Mouse (Mus musculus): ENCODE results near the gene Kif27. TPM values are rescaled to one million over a fixed set of nuclear protein-coding genes. Genes with fewer than 3 reads are reported as not detected.
"Not testable (repeated sequence)": the region's sequence is repeated elsewhere in the genome, so short reads cannot be mapped to it uniquely, and the experiment has no call there.

The Kif27 gene
- 0.18 and 0.21 TPM in 2 replicates for total RNA-seq (2012; rRNA removed)

DNA sequence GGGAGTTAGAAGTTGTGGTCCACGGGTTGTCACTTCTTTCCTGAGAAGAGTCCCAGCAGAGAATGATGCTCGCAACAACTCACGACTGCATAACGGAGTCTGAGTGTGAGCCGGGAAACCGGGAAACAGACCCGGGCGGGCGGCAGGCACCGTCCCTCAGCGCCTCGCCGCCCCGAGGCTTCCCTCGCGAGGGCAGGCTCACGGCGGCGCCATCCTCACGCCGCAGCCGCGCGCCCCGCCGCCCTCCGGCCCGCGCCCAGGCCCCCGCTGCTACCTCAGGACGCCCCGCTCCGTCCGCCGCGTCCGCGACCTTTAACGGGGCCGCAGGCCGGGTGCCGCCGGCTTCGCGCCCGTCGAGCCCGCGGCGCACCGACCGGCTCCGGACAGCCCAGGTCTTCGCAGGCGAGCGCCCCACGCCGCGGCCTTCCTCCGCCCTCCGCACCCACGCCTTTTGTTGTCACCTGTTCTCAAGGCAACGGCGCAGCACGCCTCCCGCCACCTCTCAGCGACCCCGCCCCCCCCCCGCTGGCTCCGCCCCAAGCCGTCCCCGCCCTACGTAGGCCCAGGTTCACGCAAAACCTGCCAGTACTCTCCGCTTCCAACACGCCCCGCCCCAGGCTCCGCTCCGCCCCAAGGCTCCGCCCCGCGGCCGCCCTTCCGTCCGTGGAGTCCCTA, at the start of gene Kif27:
TSS of gene Kif27 (minus strand) at position 494 of the 675 bp plus-strand sequence.
- in situ Hi-C loops (cut with MboI; ENCODE audit: low sequenced_read_pairs in 2 of 2, unreplicated experiment in 2 of 2), result no loop called here
- H3K9me3 ChIP-seq (ENCODE audit: control insufficient read depth, insufficient read depth, low read depth, low read length), result no peaks in the 10 kb centered on the region
- no peaks in the 10 kb centered on the region for H3K36me3 ChIP-seq (ENCODE audit: control insufficient read depth, insufficient read depth, low read length, poor library complexity, severe bottlenecking)
- TF ChIP-seq HCFC1 (IDR thresholded peaks at IDR 0.05; ENCODE audit: borderline replicate concordance, insufficient read depth, low read length) (peak; percentile 57; the same call in 1 of the 2 replicates), ZNF384 (IDR thresholded peaks at IDR 0.05; ENCODE audit: low read depth, low read length) (no peak)
- H3K4me3 ChIP-seq (ENCODE audit: insufficient read depth in 1 of 2, low read depth in 1 of 2, low read length in 2 of 2, poor library complexity in 1 of 2, severe bottlenecking in 1 of 2), result peak within 1 kb of the TSS; percentile 76 to 81
- DNase-seq (ENCODE audit: low read depth, low spot score), result peak; percentile 95
- no peak within 1 kb of the TSS for H3K27ac ChIP-seq (ENCODE audit: insufficient read depth, low read depth, low read length, poor library complexity, severe bottlenecking)
- H3K9ac ChIP-seq (ENCODE audit: insufficient read depth, low read depth, low read length, poor library complexity, severe bottlenecking), result peak within 1 kb of the TSS; percentile 70
- no peaks in the 10 kb centered on the region for H3K4me1 ChIP-seq (ENCODE audit: control insufficient read depth in 2 of 2, insufficient read depth in 2 of 2, low read length in 2 of 2, poor library complexity in 1 of 2)

DNA sequence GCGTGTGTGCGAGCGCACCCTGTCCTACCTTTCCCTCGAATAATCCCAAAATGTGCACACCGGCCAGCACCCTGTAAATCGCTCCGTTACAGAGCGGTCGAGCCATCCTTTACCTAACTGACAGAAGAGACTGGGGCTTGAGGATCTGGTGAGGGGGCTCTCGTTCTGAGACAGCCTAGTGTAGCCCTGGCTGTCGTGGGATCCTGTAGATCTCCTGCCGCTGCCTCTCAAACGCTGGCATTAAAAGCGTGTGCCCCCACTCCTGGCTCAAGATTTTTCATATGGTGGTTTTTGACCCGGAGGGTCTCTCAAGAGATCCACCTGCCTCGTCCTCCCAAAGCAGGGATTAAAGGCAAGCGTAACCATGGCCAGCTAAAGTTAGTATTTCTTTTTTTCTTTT, 44.3 kb upstream of the Kif27 start, which contains the start of gene Hnrnpk:
TSS of gene Hnrnpk (minus strand) at position 101 of the 400 bp plus-strand sequence.
- H3K9ac ChIP-seq (ENCODE audit: insufficient read depth, low read depth, low read length, poor library complexity, severe bottlenecking), result peak within 1 kb of the TSS; percentile 100
- H3K36me3 ChIP-seq (ENCODE audit: control insufficient read depth, insufficient read depth, low read length, poor library complexity, severe bottlenecking); DNase-seq (ENCODE audit: low read depth, low spot score); H3K4me1 ChIP-seq (ENCODE audit: control insufficient read depth in 2 of 2, insufficient read depth in 2 of 2, low read length in 2 of 2, poor library complexity in 1 of 2); H3K9me3 ChIP-seq (ENCODE audit: control insufficient read depth, insufficient read depth, low read depth, low read length); in situ Hi-C loops (cut with MboI; ENCODE audit: low sequenced_read_pairs in 2 of 2, unreplicated experiment in 2 of 2): not testable (repeated sequence)
- H3K27ac ChIP-seq (ENCODE audit: insufficient read depth, low read depth, low read length, poor library complexity, severe bottlenecking), result peak within 1 kb of the TSS; percentile 97
- H3K4me3 ChIP-seq (ENCODE audit: insufficient read depth in 1 of 2, low read depth in 1 of 2, low read length in 2 of 2, poor library complexity in 1 of 2, severe bottlenecking in 1 of 2), result peak within 1 kb of the TSS; percentile 94 to 99

DNA sequence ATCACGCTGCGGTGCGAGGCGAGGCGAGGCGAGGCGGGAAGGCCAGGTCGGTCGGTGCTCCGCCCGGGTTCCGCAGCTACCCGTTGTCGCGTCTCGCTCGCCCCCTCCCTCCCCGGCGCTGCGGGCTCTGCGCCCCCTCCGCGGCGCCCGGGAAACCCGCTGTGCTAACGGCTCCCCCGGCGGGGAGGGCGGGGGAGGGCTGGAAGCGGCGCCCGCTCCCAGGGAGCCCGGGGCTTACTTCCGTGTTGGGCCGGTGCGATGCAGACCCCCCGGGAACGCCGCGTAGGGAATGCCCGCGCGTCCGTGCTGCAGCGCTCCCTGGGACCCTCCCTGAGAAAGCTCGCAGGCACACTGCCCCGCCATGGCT, 43.8 kb upstream of the Kif27 start:
- Histone ChIP-seq H3K36me3 (ENCODE audit: control insufficient read depth, insufficient read depth, low read length, poor library complexity, severe bottlenecking) (peaks cover 9% of the 10 kb centered on the region), H3K4me1 (ENCODE audit: control insufficient read depth in 2 of 2, insufficient read depth in 2 of 2, low read length in 2 of 2, poor library complexity in 1 of 2) (no peaks in the 10 kb centered on the region), H3K4me3 (ENCODE audit: insufficient read depth in 1 of 2, low read depth in 1 of 2, low read length in 2 of 2, poor library complexity in 1 of 2, severe bottlenecking in 1 of 2) (peak overlapping the region; percentile 80 to 94), H3K27ac (ENCODE audit: insufficient read depth, low read depth, low read length, poor library complexity, severe bottlenecking) (peak overlapping the region; percentile 95), H3K9ac (ENCODE audit: insufficient read depth, low read depth, low read length, poor library complexity, severe bottlenecking) (peak overlapping the region; percentile 94), H3K9me3 (ENCODE audit: control insufficient read depth, insufficient read depth, low read depth, low read length) (no peaks in the 10 kb centered on the region)
- no peak for TF ChIP-seq ZC3H11A (IDR thresholded peaks at IDR 0.05; ENCODE audit: borderline replicate concordance, low read depth, low read length)
- TF ChIP-seq CHD2 (IDR thresholded peaks at IDR 0.05; ENCODE audit: low read depth, low read length), result no peak
- no peak for TF ChIP-seq HCFC1 (IDR thresholded peaks at IDR 0.05; ENCODE audit: borderline replicate concordance, insufficient read depth, low read length)
- TF ChIP-seq MAFK (IDR thresholded peaks at IDR 0.05; ENCODE audit: insufficient read depth, low read depth, low read length), result no peak
- no peak for TF ChIP-seq ZNF384 (IDR thresholded peaks at IDR 0.05; ENCODE audit: low read depth, low read length)
- DNase-seq (ENCODE audit: low read depth, low spot score), result no peak
- in situ Hi-C loops (cut with MboI; ENCODE audit: low sequenced_read_pairs in 2 of 2, unreplicated experiment in 2 of 2), result no loop called here

DNA sequence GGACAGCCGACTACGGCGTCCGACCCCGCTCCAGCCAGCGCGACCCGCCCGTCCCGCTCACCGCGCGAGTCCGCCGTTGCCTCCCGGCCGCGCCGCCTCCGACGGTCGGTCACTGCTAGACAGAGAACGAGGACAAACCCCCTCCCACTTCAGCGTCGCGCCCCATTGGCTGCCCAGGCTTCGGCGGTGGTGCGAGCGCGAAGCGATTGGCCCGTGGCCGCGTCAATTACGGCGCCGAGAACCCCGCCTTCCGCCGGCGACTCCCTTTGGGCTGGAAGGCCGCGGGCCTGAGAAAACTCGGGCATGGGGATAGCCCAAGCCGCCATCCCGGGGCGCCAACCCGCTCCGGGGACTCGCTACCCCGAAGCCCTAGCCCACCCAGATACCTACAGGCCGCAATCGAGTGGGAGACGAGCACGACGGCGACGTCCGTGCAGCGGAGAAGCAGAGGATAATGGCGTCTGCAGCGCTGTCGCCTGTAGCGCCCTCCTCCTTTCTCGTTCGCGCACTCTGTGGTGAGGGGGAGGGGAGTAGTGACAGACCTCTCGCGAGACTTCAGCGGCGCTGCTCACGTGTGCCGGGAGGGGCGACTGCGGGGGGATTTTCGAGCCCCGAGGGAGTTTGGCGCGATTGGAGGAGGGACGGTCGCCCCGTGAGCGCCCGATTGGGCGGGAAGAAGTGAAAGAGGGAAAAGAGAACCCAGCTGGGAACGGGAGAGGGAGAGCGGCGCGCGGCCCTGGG, 43.3 kb upstream of the Kif27 start, which contains the start of gene Rmi1:
TSS of gene Rmi1 (plus strand) at position 246 of the 741 bp plus-strand sequence.
- peak within 1 kb of the TSS; percentile 100 for H3K9ac ChIP-seq (ENCODE audit: insufficient read depth, low read depth, low read length, poor library complexity, severe bottlenecking)
- DNase-seq (ENCODE audit: low read depth, low spot score), result peak; percentile 97
- no peaks in the 10 kb centered on the region for H3K4me1 ChIP-seq (ENCODE audit: control insufficient read depth in 2 of 2, insufficient read depth in 2 of 2, low read length in 2 of 2, poor library complexity in 1 of 2)
- TF ChIP-seq ZNF384 (IDR thresholded peaks at IDR 0.05; ENCODE audit: low read depth, low read length), result no peak
- TF ChIP-seq ZC3H11A (IDR thresholded peaks at IDR 0.05; ENCODE audit: borderline replicate concordance, low read depth, low read length), result no peak
- TF ChIP-seq CHD2 (IDR thresholded peaks at IDR 0.05; ENCODE audit: low read depth, low read length), result peak; percentile 97
- peak; percentile 57; the same call in 1 of the 2 replicates for TF ChIP-seq HCFC1 (IDR thresholded peaks at IDR 0.05; ENCODE audit: borderline replicate concordance, insufficient read depth, low read length)
- peaks cover 15% of the 10 kb centered on the region for H3K36me3 ChIP-seq (ENCODE audit: control insufficient read depth, insufficient read depth, low read length, poor library complexity, severe bottlenecking)
- peak within 1 kb of the TSS; percentile 97 for H3K27ac ChIP-seq (ENCODE audit: insufficient read depth, low read depth, low read length, poor library complexity, severe bottlenecking)
- H3K4me3 ChIP-seq (ENCODE audit: insufficient read depth in 1 of 2, low read depth in 1 of 2, low read length in 2 of 2, poor library complexity in 1 of 2, severe bottlenecking in 1 of 2), result peak within 1 kb of the TSS; percentile 94 to 99
- in situ Hi-C loops (cut with MboI; ENCODE audit: low sequenced_read_pairs in 2 of 2, unreplicated experiment in 2 of 2), result no loop called here
- H3K9me3 ChIP-seq (ENCODE audit: control insufficient read depth, insufficient read depth, low read depth, low read length), result no peaks in the 10 kb centered on the region
